Mouse (Mus musculus) hematopoietic stem cell, adult 5-6 weeks (primary cell): ENCODE measurements at regions not wholly inside any gene's neighbourhood (a gene's known extent, or its start where the extent isn't known, plus 50 kb on each side); places are given as distances from the start of the nearest gene placed in this dataset.

Source experiments
- ATAC-seq, 2 experiments: fragments of 125-278 bp in 1 of 2; replicated peaks in 1 of 2; 2 replicates each; pipeline ENCODE4 v1.8.0; 2016 to 2017; ENCODE audit warnings: inconsistent platforms in 2 of 2, mild to moderate bottlenecking in 2 of 2, moderate number of reproducible peaks in 2 of 2, low read depth in 1 of 2, moderate TSS enrichment in 1 of 2; ENCODE audit not compliant: low FRiP score in 2 of 2, poor library complexity in 2 of 2, severe bottlenecking in 2 of 2, insufficient read depth in 1 of 2, low TSS enrichment in 1 of 2

DNA sequence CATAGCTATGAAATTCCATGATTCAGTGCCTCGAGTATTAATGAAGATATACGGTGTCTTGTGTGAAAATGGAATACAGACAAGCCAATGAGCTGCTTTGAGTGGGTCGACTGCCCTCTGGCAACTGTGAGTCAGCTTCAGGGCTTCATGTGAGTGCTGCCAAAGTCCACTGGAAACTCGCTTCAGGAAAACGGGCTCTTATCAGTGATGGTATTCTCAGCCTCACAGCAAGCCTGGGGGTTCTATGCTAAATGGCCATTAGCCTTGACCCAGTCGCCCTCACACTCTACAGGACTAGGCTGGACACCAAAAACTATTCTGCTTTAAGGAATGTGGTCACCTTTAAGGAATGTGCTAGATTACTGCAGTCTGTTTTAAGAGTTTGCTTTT lies 477.8 kb downstream of the Efnb2 start:
- ATAC-seq: no peak

DNA sequence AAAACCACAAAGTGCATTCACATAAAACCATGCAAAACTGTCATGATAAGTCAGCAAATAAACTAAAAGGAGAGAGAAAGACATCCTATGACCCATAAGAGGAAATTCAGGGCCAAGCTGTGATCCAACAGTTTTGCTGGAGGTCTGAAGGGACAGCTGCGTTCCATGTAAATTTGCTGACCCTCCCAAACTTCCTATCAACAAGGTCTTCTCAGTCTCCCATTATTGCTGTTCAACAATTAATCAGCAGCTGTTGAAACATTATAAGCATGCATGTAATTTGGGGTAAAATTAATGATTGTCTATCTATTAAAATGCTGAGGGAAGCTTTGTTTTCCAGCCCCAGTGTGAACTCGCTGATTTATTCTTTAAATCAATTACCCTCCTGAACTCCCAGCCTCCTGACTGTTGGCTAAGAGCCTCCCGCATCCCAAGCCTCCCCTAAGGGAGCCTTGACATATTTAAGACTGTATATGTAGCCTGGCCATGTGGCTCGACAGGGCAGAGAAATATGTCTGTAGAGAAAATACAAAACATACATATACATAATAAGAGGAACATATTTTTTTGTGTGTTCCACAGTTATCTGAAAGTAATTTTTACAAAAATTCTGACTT lies 478.3 kb downstream of the Efnb2 start:
- ATAC-seq: no peak

DNA sequence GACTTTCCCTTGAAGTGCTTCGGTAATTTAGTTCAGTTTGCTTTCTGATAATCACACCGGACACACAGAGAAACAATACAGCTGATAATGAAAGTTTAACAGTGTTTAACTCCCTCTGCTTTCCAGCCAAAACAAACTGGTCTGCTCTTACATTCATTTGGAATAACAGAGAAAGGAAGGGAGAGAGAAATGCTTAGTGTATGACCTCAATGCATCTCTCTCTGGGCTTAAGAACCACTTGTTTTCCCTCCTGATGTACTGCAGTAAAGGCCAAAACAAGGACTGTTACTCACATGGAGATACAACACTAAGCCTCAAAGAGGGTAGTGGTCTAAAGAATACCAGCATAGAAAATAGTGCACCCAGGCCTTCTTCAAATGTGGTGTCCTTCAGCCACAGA lies 478.9 kb downstream of the Efnb2 start:
- ATAC-seq: no peak

DNA sequence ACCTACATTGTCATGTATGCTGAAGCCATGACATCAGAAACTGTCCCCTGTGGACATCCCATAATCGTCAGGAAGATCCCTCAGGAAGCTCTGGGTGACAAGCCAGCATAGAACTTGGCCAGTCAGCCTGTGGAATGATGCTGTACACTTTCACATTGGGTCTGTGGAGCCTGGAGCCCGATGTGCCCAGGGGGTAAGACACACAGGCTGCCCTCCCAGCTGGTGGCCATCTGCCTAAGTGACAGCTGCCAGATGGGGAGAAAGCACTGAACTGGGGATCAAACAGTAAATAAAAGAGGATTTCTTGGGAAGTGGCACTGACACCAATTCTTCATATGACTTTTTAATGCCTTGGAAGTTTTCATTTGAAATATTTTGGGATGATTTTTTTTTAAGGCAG lies 486.8 kb downstream of the Efnb2 start:
- ATAC-seq: no peak

DNA sequence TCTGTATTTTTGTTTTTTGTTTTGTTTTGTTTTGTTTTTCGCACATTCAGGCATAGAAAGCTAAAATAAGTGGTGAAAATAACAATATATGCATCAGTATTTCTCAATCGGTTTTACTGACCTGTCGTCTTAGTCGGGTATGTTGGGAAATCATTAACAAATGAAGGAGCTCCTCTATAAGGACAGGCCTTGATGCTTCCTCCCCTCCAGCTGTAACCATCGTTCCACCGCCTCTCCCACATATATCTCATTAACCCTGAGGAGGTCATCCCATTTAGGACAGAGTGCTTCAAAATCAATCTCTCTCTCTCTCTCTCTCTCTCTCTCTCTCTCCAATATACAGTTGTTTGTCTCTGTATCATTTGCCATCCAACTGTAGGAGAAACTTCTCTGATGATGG lies 492.4 kb downstream of the Efnb2 start:
- ATAC-seq: no peak

DNA sequence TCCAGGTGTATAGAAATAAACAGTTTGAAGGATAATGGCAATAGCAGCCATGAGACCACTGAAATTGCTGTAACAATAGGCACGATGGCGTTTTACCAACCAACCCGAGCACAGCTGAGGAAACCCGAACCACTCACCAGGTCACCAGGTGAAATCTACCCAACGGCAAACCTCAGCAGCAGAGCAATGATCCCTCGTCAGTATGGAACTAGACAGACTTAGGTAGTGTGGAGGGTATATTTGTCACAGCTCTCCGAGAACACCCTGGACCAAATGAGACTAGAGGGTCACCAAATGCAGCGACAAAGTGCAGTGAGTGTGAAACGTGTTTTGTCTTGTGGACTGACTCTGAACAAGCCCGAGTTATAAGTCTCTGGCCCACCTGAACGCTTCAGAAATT lies 492.8 kb downstream of the Efnb2 start:
- no peak for ATAC-seq

DNA sequence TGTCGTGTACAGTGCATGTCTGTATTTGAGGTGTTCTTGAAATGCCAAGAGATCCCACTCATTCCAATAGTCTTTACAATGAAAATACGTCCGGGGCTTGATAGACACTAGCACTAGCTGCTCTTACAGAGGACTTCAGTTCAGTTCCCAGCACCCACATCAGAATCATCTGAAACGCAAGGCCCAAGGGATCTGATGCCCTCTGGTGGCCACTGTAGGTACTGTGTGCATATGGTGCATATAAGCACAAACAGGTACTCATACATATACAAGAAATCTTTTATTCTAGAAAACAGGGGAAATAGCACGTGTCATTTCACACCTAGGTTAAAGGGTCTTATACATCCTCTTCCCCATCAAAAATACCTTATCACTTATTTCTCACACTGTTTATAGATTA lies 513.5 kb downstream of the Efnb2 start:
- ATAC-seq: no peak

DNA sequence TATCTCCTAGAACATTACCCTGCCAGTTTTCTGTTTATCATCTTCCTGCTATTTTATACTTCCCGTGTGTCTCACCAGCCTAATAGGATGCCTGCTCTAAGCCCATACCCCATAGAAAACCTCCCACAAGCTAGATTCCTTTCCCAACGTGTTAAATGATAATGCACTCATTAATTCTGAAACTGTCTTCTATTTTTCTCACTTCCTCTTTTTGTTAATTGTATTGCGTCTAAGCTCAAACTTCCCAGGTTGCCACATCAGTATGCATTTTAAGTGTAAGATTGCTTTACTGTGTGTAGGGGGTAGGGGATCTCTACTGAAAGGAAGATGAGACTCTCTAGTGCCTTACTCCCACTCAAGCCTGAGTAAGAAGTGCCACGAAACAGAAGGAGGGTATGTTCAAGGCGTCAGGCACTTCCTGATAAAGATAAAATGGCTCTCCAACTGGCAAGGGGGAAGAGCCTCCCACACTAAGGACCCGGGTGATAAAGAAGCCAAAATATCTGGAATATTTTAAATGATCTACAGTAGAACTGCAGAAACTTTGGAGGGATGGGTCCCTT lies 518.0 kb downstream of the Efnb2 start:
- peak; percentile 32; a peak in 2 of 4 replicates for ATAC-seq

DNA sequence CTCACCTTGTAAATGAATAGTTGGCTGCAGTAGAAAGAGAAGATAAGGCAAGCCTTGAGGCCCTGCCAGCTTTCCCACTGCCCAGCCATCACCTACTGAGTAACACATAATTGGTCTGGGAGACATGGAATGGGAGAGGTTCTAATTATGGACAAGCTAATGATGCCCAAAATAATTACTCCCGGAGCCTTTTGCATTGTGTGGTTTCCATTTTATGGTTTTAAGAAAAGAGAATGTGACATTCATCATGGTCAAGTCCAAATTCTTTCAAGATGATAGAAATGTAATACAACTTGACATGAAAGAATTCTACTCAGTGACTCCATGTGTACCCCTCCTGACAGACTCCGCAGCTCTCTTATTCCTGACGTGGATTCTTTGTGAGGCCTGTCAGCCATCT lies 518.6 kb downstream of the Efnb2 start:
- ATAC-seq: no peak

DNA sequence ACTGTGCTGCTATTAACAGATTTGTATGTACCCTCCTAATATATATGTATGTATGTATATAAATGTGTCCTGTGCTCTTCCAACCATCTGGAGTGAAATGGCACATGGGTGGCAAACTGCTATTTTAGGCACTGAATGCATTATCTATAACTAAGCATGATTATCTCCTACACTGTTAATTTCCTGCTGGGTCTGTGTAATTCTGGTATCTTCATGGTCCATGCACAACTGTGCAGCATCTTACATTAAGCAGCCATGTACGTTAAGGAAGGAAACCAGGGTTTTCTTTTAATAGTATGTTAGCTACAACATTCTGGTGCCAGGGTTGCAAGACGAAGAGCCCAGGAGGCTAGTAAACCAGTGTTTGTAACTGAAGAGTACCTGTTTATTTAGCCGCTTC lies 521.3 kb downstream of the Efnb2 start:
- no peak for ATAC-seq

DNA sequence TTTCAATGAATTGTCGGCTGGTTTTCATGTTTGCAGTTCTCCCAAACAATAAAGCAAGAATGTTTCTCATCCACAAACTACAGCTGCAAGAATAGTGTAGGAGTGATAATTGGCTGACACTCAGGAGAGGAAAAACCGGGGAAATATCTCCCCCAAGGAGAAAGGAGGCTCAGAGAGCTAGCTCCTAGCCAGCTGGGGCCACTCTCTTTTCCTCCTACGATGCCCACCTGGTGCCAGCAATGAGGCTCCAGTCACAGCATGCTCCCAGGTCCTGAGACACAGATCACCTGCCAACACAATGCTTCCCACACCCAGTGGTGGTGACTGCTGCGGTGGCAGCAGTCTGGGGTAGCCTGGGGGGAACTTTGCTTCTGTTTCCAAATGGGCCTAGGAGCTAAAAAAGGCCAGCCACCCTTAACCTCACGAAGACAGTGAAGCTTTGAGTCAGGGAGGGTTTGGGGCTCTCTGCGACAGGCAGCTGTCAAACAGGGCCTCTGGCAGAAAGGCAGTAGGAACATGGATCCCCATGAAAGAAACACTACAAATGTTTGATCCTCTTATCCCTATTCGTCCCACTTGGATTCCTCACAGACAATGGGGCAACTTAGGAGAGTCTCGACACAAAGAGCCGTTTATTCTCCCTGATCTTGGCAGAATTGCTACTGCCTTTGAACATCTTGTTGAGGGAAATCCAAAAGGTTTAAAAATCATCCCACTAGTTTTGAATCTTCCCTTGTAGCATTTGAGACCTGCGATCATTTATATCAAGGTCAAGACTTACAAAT lies 527.8 kb downstream of the Efnb2 start:
- ATAC-seq: no peak

DNA sequence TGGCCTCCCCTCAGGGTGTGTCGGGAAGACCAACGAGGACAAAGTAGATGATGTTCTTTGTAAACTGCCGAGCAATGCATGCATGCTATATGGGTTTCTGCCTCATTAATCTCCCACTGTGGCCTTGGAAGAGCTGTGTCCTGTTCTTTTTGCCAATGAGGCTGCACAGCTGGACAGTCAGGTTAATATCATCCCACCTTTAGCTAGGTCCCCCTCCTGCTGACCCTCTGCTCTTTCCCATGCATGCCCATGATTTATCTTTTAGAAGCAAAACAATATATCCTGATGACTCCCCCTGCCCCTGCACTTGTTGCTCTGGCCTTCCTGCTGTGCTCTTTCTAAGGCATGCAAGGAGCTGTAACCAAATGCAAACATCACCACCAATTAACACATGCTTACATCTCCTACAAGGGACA lies 529.1 kb downstream of the Efnb2 start:
- ATAC-seq: no peak

DNA sequence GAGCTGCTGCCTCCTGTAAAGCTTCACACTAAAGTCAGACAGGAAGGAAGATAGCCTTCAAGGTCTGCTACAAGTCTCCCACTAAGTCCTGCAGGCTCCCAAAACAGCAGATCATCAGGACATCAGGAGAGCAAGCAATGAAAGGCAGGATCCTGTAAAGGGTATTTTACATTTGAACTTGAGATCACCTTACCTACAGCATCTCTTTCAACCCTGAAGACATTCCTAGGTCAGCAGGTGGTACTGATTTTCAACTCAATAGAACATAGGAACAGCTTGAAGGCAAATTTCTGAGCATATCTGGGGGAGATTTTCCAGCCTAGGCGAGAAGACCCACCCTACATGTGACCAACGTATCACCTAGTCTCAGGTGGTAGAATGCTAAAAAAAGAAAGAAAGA lies 530.2 kb downstream of the Efnb2 start:
- ATAC-seq: no peak

DNA sequence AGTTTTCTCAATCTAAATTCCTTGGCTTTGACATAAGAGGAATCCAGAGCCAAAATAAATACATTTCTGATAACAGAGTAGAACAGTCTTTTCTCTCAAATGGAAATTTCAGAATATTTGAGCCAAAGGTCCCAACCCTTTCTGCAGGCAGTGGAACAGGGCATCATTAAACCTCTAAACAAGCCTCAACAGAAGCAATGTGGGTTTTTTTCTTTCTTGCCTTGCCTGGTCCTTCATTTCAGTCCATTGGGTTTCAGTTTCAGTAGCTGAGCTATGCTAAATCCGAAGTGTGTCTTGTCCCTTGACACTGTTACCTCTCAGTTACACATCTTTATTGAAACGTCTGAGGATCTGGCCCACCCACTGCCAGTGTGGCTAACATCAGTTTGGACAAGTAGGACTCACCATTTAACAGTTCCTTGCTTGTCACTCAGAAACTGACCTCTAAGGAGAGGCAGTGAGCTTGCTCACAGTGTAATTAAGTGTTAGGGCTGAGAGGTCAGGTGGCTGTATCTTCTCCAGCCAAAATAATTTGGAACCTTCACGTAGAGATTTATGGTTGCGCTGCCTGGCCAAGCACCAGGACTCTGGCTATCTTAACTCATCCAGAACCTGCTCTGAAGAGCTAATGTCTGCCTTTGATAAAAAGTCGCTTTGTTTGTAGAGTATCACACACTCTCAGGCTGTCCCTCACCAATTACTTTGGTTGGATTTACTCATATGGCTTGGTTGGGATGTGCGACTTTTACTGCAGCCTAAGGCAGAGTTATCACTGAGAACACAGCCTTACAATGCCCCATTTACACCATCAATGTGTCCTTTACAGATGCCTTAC lies 545.2 kb downstream of the Efnb2 start:
- ATAC-seq: no peak

DNA sequence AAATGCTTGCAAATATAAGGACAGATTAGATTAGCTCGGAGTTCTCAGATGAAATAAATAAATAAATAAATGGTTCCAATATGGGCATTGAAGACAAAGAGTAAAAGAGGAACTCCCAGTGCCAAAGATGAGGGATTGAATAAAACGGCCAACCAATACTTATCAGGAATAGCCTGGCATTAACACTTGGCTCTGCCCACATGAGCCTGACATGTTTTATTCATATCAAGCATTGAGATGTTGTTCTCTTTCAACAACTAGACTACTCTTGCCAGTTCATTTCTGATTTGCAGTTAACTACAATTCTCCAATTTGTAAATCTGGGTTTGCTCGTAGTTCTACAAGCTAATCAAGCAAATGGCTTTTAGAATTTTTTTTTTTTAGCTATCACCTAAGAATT lies 546.4 kb downstream of the Efnb2 start:
- no peak for ATAC-seq

DNA sequence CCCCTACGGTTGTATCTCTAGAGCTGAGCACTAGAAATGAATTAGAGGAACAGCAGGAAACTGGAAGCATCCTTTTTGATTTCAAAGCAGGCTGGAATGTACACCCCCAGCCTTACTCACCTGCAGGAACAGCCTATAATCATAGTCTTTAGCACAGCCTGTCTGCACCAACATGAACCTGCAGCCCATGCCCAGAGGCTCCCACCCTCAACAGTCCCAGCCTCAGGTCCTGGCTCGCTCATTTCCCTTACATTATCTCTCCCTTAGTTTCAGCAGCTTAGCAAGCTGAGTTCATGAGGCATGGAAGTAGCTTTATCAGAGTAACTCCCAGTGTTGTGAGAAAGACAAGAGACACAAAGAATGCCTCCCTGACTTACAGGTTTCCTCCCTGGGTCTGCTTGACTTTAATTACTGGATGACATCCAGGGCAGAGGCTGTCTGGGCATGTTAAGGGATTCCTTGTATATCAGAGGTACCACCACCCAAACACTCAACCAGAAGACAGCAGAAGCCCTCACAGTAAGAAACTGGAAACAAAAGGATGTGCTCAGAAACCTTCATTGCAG lies 551.2 kb downstream of the Efnb2 start:
- ATAC-seq: no peak

DNA sequence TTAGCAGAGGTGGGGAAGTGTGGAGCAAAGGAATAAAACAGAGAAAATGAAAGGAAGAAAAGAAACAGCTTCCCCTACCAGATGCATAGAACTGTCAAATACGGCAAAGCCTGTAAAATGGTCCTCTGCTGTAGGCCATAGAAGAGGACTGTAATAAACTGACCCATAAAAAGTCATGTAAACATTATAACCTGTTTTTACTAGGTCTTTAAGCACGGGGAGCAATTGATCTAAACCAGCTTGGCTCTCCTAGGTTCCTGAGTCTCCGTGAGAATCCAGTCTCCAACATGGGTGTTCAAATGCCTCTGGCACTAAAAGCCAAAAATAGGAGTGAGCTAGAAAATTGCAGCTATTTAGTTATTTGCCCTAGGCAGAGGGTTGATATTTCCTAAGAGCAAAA lies 557.5 kb downstream of the Efnb2 start:
- no peak for ATAC-seq
